Mouse (Mus musculus): ENCODE data around the gene Ankrd24.

- no peak for TF ChIP-seq POLR2A (IDR thresholded peaks at IDR 0.05; ENCODE audit: low read depth, low read length)
- no peak for TF ChIP-seq CTCF (IDR thresholded peaks at IDR 0.05; ENCODE audit: extremely low read depth, insufficient read depth, insufficient read length, insufficient replicate concordance)
Observed at GRCm38 (mm10) chr10:81633253-81634099, 5.1 kb downstream of the Ankrd24 start.

All from spleen, adult 2 months (tissue).